In the genomic region with DNA sequence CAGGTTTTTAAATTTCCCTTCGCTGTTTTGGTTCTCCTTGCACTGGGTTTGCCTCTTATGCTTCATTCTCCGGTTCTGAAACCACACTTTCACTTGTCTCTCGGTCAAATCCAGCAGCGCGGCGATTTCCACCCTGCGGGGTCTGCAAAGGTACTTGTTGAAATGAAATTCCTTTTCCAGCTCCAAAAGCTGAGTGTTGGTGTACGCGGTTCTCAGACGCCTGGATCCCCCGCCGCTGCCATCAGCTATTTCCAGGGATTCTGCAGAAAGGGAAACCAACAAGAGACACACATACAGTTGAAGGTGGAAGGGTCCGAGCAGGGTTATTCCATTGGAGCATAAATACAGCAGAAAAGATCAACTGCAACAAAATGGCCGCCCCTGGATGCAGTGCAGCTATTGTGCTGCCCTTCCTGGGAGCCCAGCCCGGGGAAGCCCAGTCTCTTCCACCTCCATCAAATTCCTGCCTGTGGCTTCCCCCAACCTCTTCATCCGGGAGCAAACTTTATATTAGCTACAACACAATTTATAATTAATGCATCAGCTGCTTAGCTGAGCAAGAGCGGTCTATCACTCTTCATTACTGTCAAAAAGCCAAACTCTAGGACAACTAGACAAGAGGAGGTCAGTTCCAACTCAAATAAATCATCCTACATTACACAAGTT, we compare ENCODE assay signal across 8 mouse cellular contexts. TPM values are rescaled to one million over a fixed set of nuclear protein-coding genes. Genes with fewer than 3 reads are reported as not detected.
A peak's percentile ranks its signal among the peaks of the same experiment; 100 is the strongest.
DNase-seq lines count a peak whose midpoint lies in the region; ATAC-seq lines count a peak whose summit lies in the region.

No protein-coding gene starts in this region.

- no peak for DNase-seq in lung, postnatal 25 days (ENCODE audit: low spot score)
- DNase-seq in fibroblast of lung, adult 2 months (ENCODE audit: low read depth) = peak; percentile 19
- peak; percentile 27 for DNase-seq in kidney, postnatal 14 days
- DNase-seq in B cell, adult 2 months = no peak
- DNase-seq in ovary, postnatal 36 days (ENCODE audit: low spot score) = no peak

- peak overlapping the region; percentile 64 for H3K9ac ChIP-seq in lung, embryonic 15.5 days
- H3K9ac ChIP-seq in neural tube, embryonic 15.5 days (replicated peaks) = peak overlapping the region; percentile 66

- peak; percentile 21; the same call in 1 of the 2 replicates for ATAC-seq in lung, embryonic 15.5 days (ENCODE audit: borderline replicate concordance, extremely low read depth, low FRiP score, low TSS enrichment)
- ATAC-seq in neural tube, embryonic 15.5 days (ENCODE audit: low FRiP score) = no peak
- no peak for ATAC-seq in frontal cortex, adult (ENCODE audit: low TSS enrichment)

- under 1% methylated on average over 17 of the region's 17 CpGs for WGBS in lung, embryonic 15.5 days
- 9% methylated on average over 17 of the region's 17 CpGs for WGBS in neural tube, embryonic 15.5 days

- H3K27ac ChIP-seq in lung, embryonic 15.5 days = peak overlapping the region; percentile 98
- H3K27ac ChIP-seq in neural tube, embryonic 15.5 days (replicated peaks) = peak overlapping the region; percentile 91

- no peaks in the 10 kb centered on the region for H3K36me3 ChIP-seq in lung, embryonic 15.5 days
- no peaks in the 10 kb centered on the region for H3K36me3 ChIP-seq in neural tube, embryonic 15.5 days

- H3K4me3 ChIP-seq in lung, embryonic 15.5 days = peak overlapping the region; percentile 52
- peak overlapping the region; percentile 45 for H3K4me3 ChIP-seq in neural tube, embryonic 15.5 days (replicated peaks)

- peaks cover 13% of the 10 kb centered on the region; the same call in 1 of the 2 replicates for H3K4me1 ChIP-seq in lung, embryonic 15.5 days
- H3K4me1 ChIP-seq in neural tube, embryonic 15.5 days = peaks cover 94% of the 10 kb centered on the region

- no peaks in the 10 kb centered on the region for H3K9me3 ChIP-seq in lung, embryonic 15.5 days
- H3K9me3 ChIP-seq in neural tube, embryonic 15.5 days (replicated peaks) = no peaks in the 10 kb centered on the region

- H3K4me2 ChIP-seq in lung, embryonic 15.5 days = peak overlapping the region; percentile 90
- peak overlapping the region; percentile 86 for H3K4me2 ChIP-seq in neural tube, embryonic 15.5 days

- peaks cover 65% of the 10 kb centered on the region; the same call in 1 of the 2 replicates for H3K27me3 ChIP-seq in lung, embryonic 15.5 days
- H3K27me3 ChIP-seq in neural tube, embryonic 15.5 days (replicated peaks) = no peaks in the 10 kb centered on the region

RNA-seq across cellular contexts. Expression of a gene that starts 1.1 kb away (rescaled TPM):
- polyA plus RNA-seq in lung, embryonic 15.5 days (2015; fragmentation: Nextera tagmentation; extraction: Ambion mirVana) = 11.4 and 13.0 TPM in 2 replicates
- 7.2 and 12.0 TPM in 2 replicates for polyA plus RNA-seq in neural tube, embryonic 15.5 days (2015; fragmentation: Nextera tagmentation; extraction: Ambion mirVana)

RNA-seq across cellular contexts. Expression of a gene that starts 5.4 kb away (rescaled TPM):
- polyA plus RNA-seq in lung, embryonic 15.5 days (2015; fragmentation: Nextera tagmentation; extraction: Ambion mirVana) = 1.3 and 1.4 TPM in 2 replicates
- 1.1 and 1.3 TPM in 2 replicates for polyA plus RNA-seq in neural tube, embryonic 15.5 days (2015; fragmentation: Nextera tagmentation; extraction: Ambion mirVana)

RNA-seq across cellular contexts. Expression of a gene that starts 13.8 kb away (rescaled TPM):
- 2.1 and 2.3 TPM in 2 replicates for polyA plus RNA-seq in lung, embryonic 15.5 days (2015; fragmentation: Nextera tagmentation; extraction: Ambion mirVana)
- polyA plus RNA-seq in neural tube, embryonic 15.5 days (2015; fragmentation: Nextera tagmentation; extraction: Ambion mirVana) = 1.4 and 3.0 TPM in 2 replicates

RNA-seq across cellular contexts. Expression of a gene that starts 28.1 kb away (rescaled TPM):
- polyA plus RNA-seq in lung, embryonic 15.5 days (2015; fragmentation: Nextera tagmentation; extraction: Ambion mirVana) = 4.1 and 4.2 TPM in 2 replicates
- 2.3 and 5.7 TPM in 2 replicates for polyA plus RNA-seq in neural tube, embryonic 15.5 days (2015; fragmentation: Nextera tagmentation; extraction: Ambion mirVana)

RNA-seq across cellular contexts. Expression of a gene that starts 40.9 kb away (rescaled TPM):
- 48.2 and 48.7 TPM in 2 replicates for polyA plus RNA-seq in lung, embryonic 15.5 days (2015; fragmentation: Nextera tagmentation; extraction: Ambion mirVana)
- 26.8 and 73.9 TPM in 2 replicates for polyA plus RNA-seq in neural tube, embryonic 15.5 days (2015; fragmentation: Nextera tagmentation; extraction: Ambion mirVana)

Comparison
In these comparisons a context has a peak if more than half of its experiments do, and no peak if none do; other contexts are left out.
1. DNase-seq: peak in fibroblast of lung, adult 2 months (single experiment) and kidney, postnatal 14 days (single experiment); none in lung, postnatal 25 days (single experiment), B cell, adult 2 months (0 of 2) and ovary, postnatal 36 days (single experiment).